Mouse (Mus musculus) layer of hippocampus, adult 9-10 months (tissue): ENCODE measurements around the gene Erf.

Experiments used
- DNase-seq: peaks from one replicate; pipeline ENCODE4 v3.0.0; 2022; ENCODE audit warnings: low spot score

Erf gene

GRCm38 (mm10) chr7:25238015-25238706, 12.4 kb downstream of the Erf start:
- DNase-seq = peak; percentile 98

- peak; percentile 97 for DNase-seq
These were observed 13.1 kb downstream of the Erf start, which contains the start of gene Gsk3a for GRCm38 (mm10) chr7:25237249-25238014. Gsk3a (minus strand) TSS chr7:25237851.

- no peak for DNase-seq
These were observed 15.0 kb downstream of the Erf start for GRCm38 (mm10) chr7:25235526-25235925.

- no peak for DNase-seq
These were observed 17.5 kb downstream of the Erf start for GRCm38 (mm10) chr7:25233061-25233460.

- DNase-seq = no peak
These were observed 18.4 kb downstream of the Erf start for GRCm38 (mm10) chr7:25232101-25232648.

- DNase-seq = no peak
These were observed 19.8 kb downstream of the Erf start for GRCm38 (mm10) chr7:25230690-25231285.

- no peak for DNase-seq
These were observed 22.8 kb downstream of the Erf start for GRCm38 (mm10) chr7:25227523-25228300.

- no peak for DNase-seq
These were observed 28.1 kb downstream of the Erf start for GRCm38 (mm10) chr7:25222275-25222967.

- peak; percentile 93 for DNase-seq
These were observed 29.3 kb downstream of the Erf start, which contains the start of gene Zfp526 for GRCm38 (mm10) chr7:25221102-25221883. Zfp526 (plus strand) TSS chr7:25221425.

GRCm38 (mm10) chr7:25220457-25221101, 30.0 kb downstream of the Erf start, which contains the start of gene Dedd2:
Dedd2 (minus strand) TSS chr7:25220615.
- DNase-seq = no peak

- peak; percentile 89 for DNase-seq
These were observed 30.7 kb downstream of the Erf start for GRCm38 (mm10) chr7:25219756-25220456.

- DNase-seq = no peak
These were observed 31.2 kb downstream of the Erf start for GRCm38 (mm10) chr7:25219416-25219750.

- DNase-seq = no peak
These were observed 31.7 kb downstream of the Erf start for GRCm38 (mm10) chr7:25218705-25219415.

GRCm38 (mm10) chr7:25217653-25218395, 32.7 kb downstream of the Erf start:
- no peak for DNase-seq

- DNase-seq = no peak
These were observed 36.4 kb downstream of the Erf start for GRCm38 (mm10) chr7:25214172-25214571.

- no peak for DNase-seq
These were observed 37.5 kb downstream of the Erf start for GRCm38 (mm10) chr7:25213099-25213498.

- DNase-seq = no peak
These were observed 40.1 kb downstream of the Erf start for GRCm38 (mm10) chr7:25210482-25210881.

GRCm38 (mm10) chr7:25209161-25209622, 41.4 kb downstream of the Erf start:
- DNase-seq = no peak
